Mouse (Mus musculus): ENCODE measurements at regions not wholly inside any gene's neighbourhood (a gene's known extent, or its start where the extent isn't known, plus 50 kb on each side); places are given as distances from the start of the nearest gene placed in this dataset.

GRCm38 (mm10) chr3:148420303-148420702 lies 570.1 kb downstream of the Adgrl2 start:
- TF ChIP-seq CTCF (IDR thresholded peaks at IDR 0.05; ENCODE audit: extremely low read depth, insufficient read depth, low read length): no peak
- TF ChIP-seq POLR2A (IDR thresholded peaks at IDR 0.05; ENCODE audit: extremely low read depth, insufficient read depth, low read length): no peak
